Mouse (Mus musculus): ENCODE results near the gene Irgq. TPM values are rescaled to one million over a fixed set of nuclear protein-coding genes. Genes with fewer than 3 reads are reported as not detected.

The Irgq gene
- total RNA-seq, 2 experiments from 2014 or later, result 71.2 to 78.6 TPM

Other genes starting within 250 kb of the Irgq start
- gene Zfp61, start 229.5 kb upstream of the Irgq start, total RNA-seq (2021), result 10 to 100 TPM; 19.7 to 21.9 TPM
- gene Zfp94, start 214.0 kb upstream of the Irgq start, total RNA-seq (2021), result 10 to 100 TPM; 12.2 to 14.1 TPM
- gene Tescl, start 196.8 kb upstream of the Irgq start, total RNA-seq (2021), result not detected
- not detected for gene Lypd5, start 181.5 kb upstream of the Irgq start, total RNA-seq (2021)
- gene Kcnn4, start 160.4 kb upstream of the Irgq start, total RNA-seq (2021), result under 1 TPM; 0.19 to 0.45 TPM
- gene Smg9, start 131.1 kb upstream of the Irgq start, total RNA-seq (2021), result 10 to 100 TPM; 40.2 to 43.0 TPM
- under 1 TPM in 1 of 2 experiments, not detected in 1; 0.37 TPM for gene Irgc1, start 78.4 kb upstream of the Irgq start, total RNA-seq (2021)
- 1 to 10 TPM in 1 of 2 experiments, under 1 TPM in 1; 0.59 to 1.5 TPM for gene Plaur, start 68.2 kb upstream of the Irgq start, total RNA-seq (2021)
- gene Cadm4, start 48.7 kb upstream of the Irgq start, total RNA-seq (2021), result 100 to 1,000 TPM; 207 to 219 TPM
- 10 to 100 TPM; 47.7 to 49.3 TPM for gene Zfp428, start 23.7 kb upstream of the Irgq start, total RNA-seq (2021)
- gene AC161166.1, start 18.2 kb upstream of the Irgq start, total RNA-seq (2021), result not detected
- gene Pinlyp, start 15.4 kb downstream of the Irgq start, total RNA-seq (2021), result not detected
- gene Xrcc1, start 15.6 kb downstream of the Irgq start, total RNA-seq (2021), result 10 to 100 TPM; 36.4 to 40.1 TPM
- 10 to 100 TPM; 15.4 to 18.2 TPM for gene Ethe1, start 56.9 kb downstream of the Irgq start, total RNA-seq (2021)
- 1 to 10 TPM; 6.9 to 7.3 TPM for gene Zfp575, start 57.0 kb downstream of the Irgq start, total RNA-seq (2021)
- under 1 TPM in 1 of 2 experiments, not detected in 1; 0.21 TPM for gene Phldb3, start 80.1 kb downstream of the Irgq start, total RNA-seq (2021)
- gene Lypd3, start 105.9 kb downstream of the Irgq start, total RNA-seq (2021), result under 1 TPM in 1 of 2 experiments, not detected in 1; 0.21 TPM
- gene Tex101, start 146.0 kb downstream of the Irgq start, total RNA-seq (2021), result not detected
- gene BC049730, start 178.6 kb downstream of the Irgq start, total RNA-seq (2021), result not detected
- not detected for gene Gm4763, start 196.2 kb downstream of the Irgq start, total RNA-seq (2021)
- gene Cd177, start 229.6 kb downstream of the Irgq start, total RNA-seq (2021), result not detected
- gene Ceacam10, start 246.5 kb downstream of the Irgq start, total RNA-seq (2021), result not detected

Data from left cerebral cortex, adult 18-20 months (tissue).